ENCODE assay signal across 12 mouse cellular contexts in genomic region chr12:85174016-85174415, GRCm38 (mm10). TPM values are rescaled to one million over a fixed set of nuclear protein-coding genes. Genes with fewer than 3 reads are reported as not detected.
DNase-seq lines count a peak whose midpoint lies in the region; ATAC-seq and TF ChIP-seq lines count a peak whose summit lies in the region.
"Had no signal": no experiment of that assay in that cellular context is flagged by ENCODE, and none has a peak within 500 bp of the region (broad histone marks: within the 10 kb centered on the region; RNA-seq: fewer than 3 reads in every experiment).

No protein-coding gene starts in this region.

- H3K9me3 ChIP-seq in lung, embryonic 14.5 days (ENCODE audit: low read depth, low read length), result no peaks in the 10 kb centered on the region
- H3K9me3 ChIP-seq in hindbrain, embryonic 16.5 days (ENCODE audit: control insufficient read depth, low read length), result no peaks in the 10 kb centered on the region

- no peak overlapping the region for H3K9ac ChIP-seq in lung, embryonic 14.5 days
- no peak overlapping the region for H3K9ac ChIP-seq in hindbrain, embryonic 16.5 days (ENCODE audit: low read depth, low read length)

- TF ChIP-seq CTCF in lung, embryonic 14.5 days (IDR thresholded peaks at IDR 0.05; ENCODE audit: low read depth), result no peak

- H3K4me3 ChIP-seq in lung, embryonic 14.5 days (ENCODE audit: low read depth, low read length), result peak overlapping the region; percentile 14
- H3K4me3 ChIP-seq in hindbrain, embryonic 16.5 days (ENCODE audit: low read length), result no peak overlapping the region

- H3K4me2 ChIP-seq in lung, embryonic 14.5 days, result peak overlapping the region; percentile 70
- H3K4me2 ChIP-seq in hindbrain, embryonic 16.5 days (ENCODE audit: low read length), result no peak overlapping the region

- no peak for ATAC-seq in lung, embryonic 14.5 days (ENCODE audit: insufficient read depth)
- ATAC-seq in hindbrain, embryonic 16.5 days, result no peak
- no peak for ATAC-seq in cerebellum, adult (ENCODE audit: insufficient number of reproducible peaks, low FRiP score, low TSS enrichment)

- H3K36me3 ChIP-seq in lung, embryonic 14.5 days (ENCODE audit: insufficient read depth), result peaks cover 22% of the 10 kb centered on the region
- H3K36me3 ChIP-seq in hindbrain, embryonic 16.5 days (ENCODE audit: control insufficient read depth, insufficient read depth, low read length), result no peaks in the 10 kb centered on the region

- no peak overlapping the region for H3K27ac ChIP-seq in lung, embryonic 14.5 days (ENCODE audit: low read depth)
- H3K27ac ChIP-seq in hindbrain, embryonic 16.5 days (ENCODE audit: low read depth, low read length), result 0 out of 2 replicates have a peak overlapping the region, but pooled peaks have one; percentile 9

- no peaks in the 10 kb centered on the region for H3K27me3 ChIP-seq in lung, embryonic 14.5 days (ENCODE audit: insufficient read depth, low read length)
- H3K27me3 ChIP-seq in hindbrain, embryonic 16.5 days (replicated peaks; ENCODE audit: control insufficient read depth, insufficient read depth, low read length), result peaks cover 7% of the 10 kb centered on the region; the same call in 1 of the 2 replicates

- WGBS in lung, embryonic 14.5 days, result 53% methylated on average over 7 of the region's 7 CpGs
- WGBS in hindbrain, embryonic 16.5 days, result 62% methylated on average over 7 of the region's 7 CpGs

- H3K4me1 ChIP-seq in lung, embryonic 14.5 days (ENCODE audit: insufficient read depth), result peaks cover 34% of the 10 kb centered on the region
- peaks cover 32% of the 10 kb centered on the region for H3K4me1 ChIP-seq in hindbrain, embryonic 16.5 days (ENCODE audit: control insufficient read depth, insufficient read depth, low read depth, low read length)

- DNase-seq in gastrocnemius, postnatal 10 days, result peak; percentile 59
- DNase-seq in gastrocnemius, postnatal 25 days, result no peak
- peak; percentile 59 for DNase-seq in lung, embryonic 14.5 days
- no peak for DNase-seq in lung, adult 18-20 months
- DNase-seq in brain, adult 2 months (ENCODE audit: low read depth, low spot score), result peak; percentile 34
- no peak for DNase-seq in thymus, postnatal 14 days
- DNase-seq: adrenal gland, postnatal 25 days; cerebellum, adult 9-11 months; kidney, adult 2 months; thymus, postnatal 36 days had no signal

RNA-seq across cellular contexts. Expression of gene Pgf, which starts 3.6 kb away (rescaled TPM):
- total RNA-seq in gastrocnemius, postnatal 10 days (2021), result 1 to 10 TPM; 2.4 to 4.0 TPM
- total RNA-seq in gastrocnemius, postnatal 25 days (2021), result 1 to 10 TPM; 1.3 to 1.8 TPM
- 10.9 and 14.6 TPM in 2 replicates for polyA plus RNA-seq in lung, embryonic 14.5 days (2014; fragmentation: Nextera tagmentation; extraction: Ambion mirVana)
- polyA plus RNA-seq in hindbrain, embryonic 16.5 days (2015; fragmentation: Nextera tagmentation; extraction: Ambion mirVana), result 11.7 and 13.1 TPM in 2 replicates

RNA-seq across cellular contexts. Expression of gene Rps6kl1, which starts 23.0 kb away (rescaled TPM):
- under 1 TPM; 0.33 to 0.68 TPM for total RNA-seq in gastrocnemius, postnatal 10 days (2021)
- total RNA-seq in gastrocnemius, postnatal 25 days (2021), result 1 to 10 TPM in 1 of 2 experiments, under 1 TPM in 1; 0.95 to 1.1 TPM
- 0.91 and 1.0 TPM in 2 replicates for polyA plus RNA-seq in lung, embryonic 14.5 days (2014; fragmentation: Nextera tagmentation; extraction: Ambion mirVana)
- polyA plus RNA-seq in hindbrain, embryonic 16.5 days (2015; fragmentation: Nextera tagmentation; extraction: Ambion mirVana), result 39.0 and 39.4 TPM in 2 replicates

RNA-seq across cellular contexts. Expression of gene Eif2b2, which starts 45.3 kb away (rescaled TPM):
- total RNA-seq in gastrocnemius, postnatal 10 days (2021), result 10 to 100 TPM; 76.1 to 95.2 TPM
- 10 to 100 TPM; 47.1 to 54.2 TPM for total RNA-seq in gastrocnemius, postnatal 25 days (2021)
- polyA plus RNA-seq in lung, embryonic 14.5 days (2014; fragmentation: Nextera tagmentation; extraction: Ambion mirVana), result 91.4 and 99.9 TPM in 2 replicates
- polyA plus RNA-seq in hindbrain, embryonic 16.5 days (2015; fragmentation: Nextera tagmentation; extraction: Ambion mirVana), result 80.1 and 82.3 TPM in 2 replicates

Comparison
In these comparisons a context has a peak if more than half of its experiments do, and no peak if none do; other contexts are left out.
1. DNase-seq: peak in gastrocnemius, postnatal 10 days (single experiment), lung, embryonic 14.5 days (single experiment) and brain, adult 2 months (single experiment); none in gastrocnemius, postnatal 25 days (single experiment), lung, adult 18-20 months (0 of 2) and thymus, postnatal 14 days (single experiment).